Mouse (Mus musculus): ENCODE measurements at regions not wholly inside any gene's neighbourhood (a gene's known extent, or its start where the extent isn't known, plus 50 kb on each side); places are given as distances from the start of the nearest gene placed in this dataset.

- peak in 1 of 2 experiments; percentile 34 for DNase-seq (ENCODE audit: low spot score in 2 of 2)
Measured at GRCm38 (mm10) chr2:108584799-108585198, 695.7 kb upstream of the Kif18a start.

GRCm38 (mm10) chr2:108593555-108593954 lies 687.0 kb upstream of the Kif18a start:
- no peak for DNase-seq (ENCODE audit: low spot score in 2 of 2)

DNA sequence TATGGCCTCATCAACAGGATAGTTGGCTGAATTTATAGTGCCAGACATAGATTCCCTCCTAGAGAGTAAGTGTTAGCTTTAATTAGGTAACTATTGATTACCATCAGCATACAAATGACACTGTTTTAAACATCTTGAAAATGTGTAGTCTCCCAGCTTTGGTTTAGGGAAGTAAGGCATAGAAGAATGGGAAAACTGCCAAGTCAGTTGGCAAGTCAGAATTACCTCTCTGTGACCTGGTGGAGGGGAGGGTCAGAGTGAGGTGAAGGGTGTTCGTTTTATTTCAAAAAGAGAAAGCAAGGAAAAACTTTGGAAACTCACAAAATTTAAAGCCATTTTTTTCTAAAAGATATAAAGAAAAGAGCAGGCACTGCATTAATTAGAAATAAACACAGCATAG lies 680.2 kb upstream of the Kif18a start:
- DNase-seq (ENCODE audit: low spot score in 2 of 2), result no peak

DNA sequence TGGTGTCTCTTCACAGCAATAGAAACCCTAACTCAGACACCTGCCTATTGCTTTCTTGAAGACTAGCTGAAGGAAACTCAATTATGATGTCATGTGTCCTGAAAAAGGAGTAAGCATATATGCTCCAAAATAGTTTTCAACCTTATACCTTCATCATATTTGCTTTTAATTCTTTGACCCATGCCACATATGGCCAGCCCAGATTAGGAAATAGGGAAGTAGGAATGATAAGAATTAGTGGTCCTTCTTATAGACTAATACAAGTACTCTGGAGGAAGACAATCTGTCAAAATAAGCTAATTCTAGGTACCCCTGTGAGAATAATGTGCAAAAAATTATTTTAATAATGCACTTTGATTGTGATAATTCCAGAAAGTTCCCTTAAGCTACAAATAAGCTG lies 661.0 kb upstream of the Kif18a start:
- no peak for DNase-seq (ENCODE audit: low spot score in 2 of 2)

- no peak for DNase-seq (ENCODE audit: low spot score in 2 of 2)
Measured at GRCm38 (mm10) chr2:108622367-108623162, 658.0 kb upstream of the Kif18a start.

DNA sequence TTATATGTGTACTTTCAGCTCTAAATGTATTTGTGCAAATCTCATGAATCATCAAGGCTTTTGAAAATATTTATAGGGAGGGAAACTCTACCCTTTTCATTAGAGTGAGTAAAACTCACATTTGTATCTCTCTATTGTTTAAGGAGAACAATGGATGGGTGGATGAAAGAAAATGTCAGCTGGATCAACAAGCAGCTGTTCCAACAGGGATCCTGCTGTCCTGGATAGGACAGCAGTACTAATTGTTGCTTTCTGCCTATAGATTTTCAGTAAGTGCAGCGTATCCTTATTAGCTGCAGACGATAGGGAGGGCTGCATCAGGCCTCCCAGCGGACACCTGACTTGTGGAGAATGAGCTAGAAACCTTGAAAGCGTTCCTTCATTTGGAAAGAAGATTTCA lies 644.9 kb upstream of the Kif18a start:
- no peak for DNase-seq (ENCODE audit: low spot score in 2 of 2)

DNA sequence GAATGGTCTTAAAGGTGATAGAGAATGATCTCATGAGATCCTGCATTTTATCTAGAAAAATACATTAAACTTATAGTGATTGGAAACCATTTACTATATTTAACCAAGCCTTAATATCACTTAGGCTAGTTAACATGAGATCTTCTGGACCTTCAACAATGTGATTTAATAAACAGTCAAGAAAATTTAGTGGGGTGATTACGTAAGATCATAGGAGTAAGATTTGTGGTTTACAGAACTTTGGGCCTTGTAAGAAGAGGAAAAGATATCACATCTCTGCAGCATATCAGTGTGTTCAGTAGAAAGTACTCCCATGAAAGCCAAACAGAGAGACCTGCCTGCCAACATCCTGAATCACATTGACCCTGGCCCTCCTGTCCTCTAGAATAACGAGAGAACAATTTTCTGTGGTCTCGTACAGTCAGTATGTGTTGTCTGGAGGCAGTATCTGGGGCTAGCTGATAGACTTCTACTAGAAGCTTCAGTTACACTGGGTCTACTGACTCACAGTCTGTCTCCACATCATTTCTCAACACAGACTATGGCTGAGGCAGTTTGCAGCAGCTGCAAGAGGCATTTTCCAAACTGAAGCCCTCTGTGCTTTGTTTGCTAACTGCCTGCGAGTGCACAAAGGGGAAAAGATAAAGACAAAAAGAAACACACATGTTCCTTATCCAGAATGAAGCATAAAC lies 619.7 kb upstream of the Kif18a start:
- no peak for DNase-seq (ENCODE audit: low spot score in 2 of 2)

GRCm38 (mm10) chr2:108677777-108678380 lies 602.7 kb upstream of the Kif18a start:
- DNase-seq (ENCODE audit: low spot score in 2 of 2), result no peak

DNA sequence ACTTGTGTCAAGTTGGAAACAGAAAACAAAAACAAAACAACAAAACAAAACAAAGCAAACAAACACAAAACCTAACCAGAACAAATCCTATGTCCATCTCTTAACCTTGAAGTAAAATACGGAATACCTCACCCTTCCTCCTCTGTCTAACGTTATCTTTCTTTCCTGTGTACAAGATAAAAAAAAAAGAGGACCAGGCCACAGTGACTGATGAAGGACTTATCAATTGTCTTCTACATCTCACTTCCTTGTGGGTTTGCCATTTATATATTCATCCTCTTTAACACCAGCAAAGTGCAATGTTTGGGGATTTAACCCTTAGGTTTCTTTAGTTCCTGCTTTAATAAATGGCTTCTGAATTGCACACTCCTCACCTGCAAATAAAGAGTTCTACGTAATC lies 599.0 kb upstream of the Kif18a start:
- no peak for DNase-seq (ENCODE audit: low spot score in 2 of 2)

- DNase-seq (ENCODE audit: low spot score in 2 of 2), result no peak
Measured at GRCm38 (mm10) chr2:108686019-108686743, 594.4 kb upstream of the Kif18a start.

- peak; percentile 32 to 76 for DNase-seq (ENCODE audit: low spot score in 2 of 2)
Measured at GRCm38 (mm10) chr2:108690091-108690490, 590.4 kb upstream of the Kif18a start.

DNA sequence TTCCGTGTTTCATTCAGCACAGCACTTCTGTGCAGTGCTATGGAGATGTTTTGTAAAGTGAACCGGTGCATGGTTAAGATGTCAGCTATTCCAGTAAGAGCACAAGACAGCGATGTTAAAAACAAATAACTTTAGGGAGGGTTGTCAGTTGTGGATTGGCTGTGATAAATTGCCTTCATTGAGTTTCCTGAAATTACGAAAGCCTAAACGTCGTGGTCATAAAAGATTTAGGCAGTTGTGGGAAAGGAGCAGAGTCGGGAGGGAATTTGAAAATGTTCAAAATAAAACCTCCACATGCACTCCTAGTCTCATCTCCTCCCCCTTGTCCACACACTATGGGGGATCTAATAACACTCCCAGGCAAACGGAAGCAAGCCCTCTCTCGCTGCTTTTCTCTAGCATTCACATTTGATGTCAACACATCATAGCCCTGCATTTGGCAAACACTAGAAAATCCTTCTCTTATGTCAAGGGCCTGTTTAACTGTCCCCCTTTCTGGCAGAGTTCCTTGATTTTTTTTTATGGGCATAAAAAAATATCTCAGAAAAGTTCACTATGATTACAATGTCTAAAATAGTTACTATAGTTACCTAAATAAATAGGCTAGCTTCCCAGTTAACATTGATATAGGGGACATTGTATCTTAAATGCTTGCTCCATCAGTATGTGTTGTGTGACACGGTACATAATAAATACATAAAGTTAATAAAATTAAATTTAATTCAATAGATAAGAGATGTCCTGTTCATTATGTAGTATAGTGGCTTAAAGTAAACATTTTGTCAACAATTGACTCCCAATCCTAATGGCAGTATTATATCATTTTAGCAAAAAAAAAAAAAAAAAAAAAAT lies 589.2 kb upstream of the Kif18a start:
- no peak for DNase-seq (ENCODE audit: low spot score in 2 of 2)

DNA sequence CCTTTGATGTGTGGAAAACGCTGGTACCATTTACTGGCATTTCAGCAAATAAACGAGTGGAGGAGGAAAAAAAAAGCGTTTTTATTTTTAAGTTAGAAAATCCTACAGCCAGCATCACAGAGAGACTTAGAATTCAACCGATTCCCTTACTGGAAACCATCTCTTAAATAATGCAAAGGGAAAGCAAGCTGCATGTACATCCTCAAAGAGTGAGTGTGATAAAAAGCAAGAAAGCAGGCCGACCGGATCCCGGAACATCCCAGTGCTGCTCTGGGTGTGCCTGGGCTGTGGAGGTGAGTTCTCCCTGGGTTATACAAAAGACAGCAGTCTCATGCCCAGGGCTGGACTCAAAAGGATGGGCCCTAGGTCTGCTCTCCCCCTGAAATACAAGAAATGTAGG lies 579.2 kb upstream of the Kif18a start:
- no peak for DNase-seq (ENCODE audit: low spot score in 2 of 2)

- peak in 1 of 2 experiments; percentile 14 for DNase-seq (ENCODE audit: low spot score in 2 of 2)
Measured at GRCm38 (mm10) chr2:108707856-108708855, 572.4 kb upstream of the Kif18a start.

DNA sequence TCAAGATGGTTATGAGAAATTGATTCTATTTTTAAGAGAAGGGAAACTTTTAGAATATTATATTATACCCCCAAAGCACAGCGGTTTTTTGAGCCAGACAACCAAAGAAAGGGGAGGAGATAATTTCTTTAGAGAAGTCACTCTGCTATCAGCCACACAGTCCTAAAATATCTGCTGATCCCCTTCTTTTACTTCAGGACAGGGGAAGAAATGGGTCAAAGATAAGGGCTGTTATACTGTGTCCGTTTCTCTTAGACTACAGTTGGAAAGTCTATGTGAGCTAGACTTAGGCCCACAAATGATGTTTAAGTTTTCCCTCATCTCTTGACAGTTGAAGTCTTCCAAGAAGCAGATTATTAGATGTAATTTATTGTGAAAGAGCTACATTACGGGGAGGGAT lies 538.5 kb upstream of the Kif18a start:
- DNase-seq (ENCODE audit: low spot score in 2 of 2), result no peak

- no peak for DNase-seq (ENCODE audit: low spot score in 2 of 2)
Measured at GRCm38 (mm10) chr2:108743511-108743910, 537.0 kb upstream of the Kif18a start.

DNA sequence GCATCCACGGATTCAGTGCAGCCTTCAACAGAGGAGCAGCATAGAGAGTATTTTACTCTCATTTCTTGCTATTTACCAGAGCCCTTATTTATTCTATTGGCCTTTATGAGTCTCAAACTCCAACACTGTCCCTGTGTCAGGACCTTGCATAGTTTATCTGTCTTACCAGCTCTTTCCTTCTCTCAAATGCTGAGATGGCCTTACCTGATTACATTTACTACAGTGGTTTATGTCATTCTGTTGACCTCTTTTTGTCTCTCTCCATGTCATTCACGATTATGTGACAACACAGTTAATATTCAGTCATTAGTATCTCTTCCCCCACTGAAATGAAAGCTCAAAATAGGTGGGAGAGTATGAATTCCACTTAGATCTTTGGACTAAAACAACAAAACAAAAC lies 535.7 kb upstream of the Kif18a start:
- no peak for DNase-seq (ENCODE audit: low spot score in 2 of 2)

- no peak for DNase-seq (ENCODE audit: low spot score in 2 of 2)
Measured at GRCm38 (mm10) chr2:108753494-108754225, 526.9 kb upstream of the Kif18a start.

GRCm38 (mm10) chr2:108755821-108756220 lies 524.7 kb upstream of the Kif18a start:
- DNase-seq (ENCODE audit: low spot score in 2 of 2), result no peak

Measured in layer of hippocampus, adult 18-20 months (tissue).